Mouse (Mus musculus) cortical plate, adult 2 months (tissue): ENCODE results near the gene Ssh1. TPM values are rescaled to one million over a fixed set of nuclear protein-coding genes. Genes with fewer than 3 reads are reported as not detected.

Experiments used
- H3K27ac ChIP-seq: fragments of 200-500 bp; 2 replicates; pipeline ENCODE4 v1.5.1; 2012; ENCODE audit warnings: low read length, control low read depth, inconsistent platforms; ENCODE audit not compliant: insufficient read depth
- H3K4me1 ChIP-seq: fragments of 200-500 bp; 2 replicates; pipeline ENCODE4 v1.6.1; 2011; ENCODE audit warnings: low read length; ENCODE audit not compliant: control insufficient read depth, insufficient read depth
- H3K4me3 ChIP-seq: fragments of 200-500 bp; 2 replicates; pipeline ENCODE4 v1.5.1; 2011; ENCODE audit warnings: mild to moderate bottlenecking, low read length, control low read depth; ENCODE audit not compliant: insufficient read depth
- CTCF ChIP-seq: fragments of 200-500 bp; IDR thresholded peaks from 2 replicates; pipeline ENCODE4 v1.5.1; 2011; ENCODE audit warnings: mild to moderate bottlenecking, control low read depth, low read length; ENCODE audit not compliant: insufficient read depth; ENCODE audit errors: extremely low read depth
- POLR2A ChIP-seq: fragments of 200-500 bp; IDR thresholded peaks from 2 replicates; pipeline ENCODE4 v1.6.1; 2011; ENCODE audit warnings: mild to moderate bottlenecking, low read length, control low read depth; ENCODE audit not compliant: insufficient read depth; ENCODE audit errors: extremely low read depth
- polyA plus RNA-seq: library from polyadenylated mRNA; depleted of rRNA; stranded (reverse); fragments of >200 nt; gene quantifications from 2 replicates; pipeline ENCODE4 v1.2.3, GENCODE M21; 2012

Ssh1 gene
- polyA plus RNA-seq, 1 experiment, result 10.3 TPM

- Histone ChIP-seq H3K4me3 (no peak overlapping the region), H3K4me1 (no peaks in the 10 kb centered on the region), H3K27ac (no peak overlapping the region)
- TF ChIP-seq POLR2A (no peak), CTCF (no peak)
Measured at GRCm38 (mm10) chr5:113955691-113956090, 38.0 kb downstream of the Ssh1 start.

GRCm38 (mm10) chr5:113955281-113955680, 38.4 kb downstream of the Ssh1 start:
- Histone ChIP-seq H3K27ac (no peak overlapping the region), H3K4me3 (no peak overlapping the region), H3K4me1 (no peaks in the 10 kb centered on the region)
- no peak for TF ChIP-seq POLR2A
- TF ChIP-seq CTCF, result no peak

DNA sequence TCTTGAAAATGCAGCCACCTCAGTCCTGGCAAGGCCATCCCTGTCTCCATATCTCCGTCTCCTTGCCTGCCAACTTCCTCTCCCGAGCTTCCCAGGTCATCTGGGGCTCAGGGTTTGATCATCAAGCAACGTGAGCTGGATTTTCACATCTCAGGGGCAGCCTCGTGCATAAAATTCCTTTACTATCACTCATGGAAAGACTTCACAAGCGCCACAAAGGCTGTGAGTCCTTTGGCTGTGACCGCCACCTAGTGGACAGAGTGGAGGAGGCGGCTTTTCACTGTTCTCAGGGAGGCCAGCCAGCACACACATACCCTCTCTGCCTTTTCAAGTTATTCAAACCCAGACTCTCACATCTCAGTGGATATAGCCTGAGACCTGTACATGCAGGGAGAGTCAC, 39.3 kb downstream of the Ssh1 start:
- Histone ChIP-seq H3K4me1 (no peaks in the 10 kb centered on the region), H3K4me3 (no peak overlapping the region), H3K27ac (no peak overlapping the region)
- TF ChIP-seq CTCF (peak; percentile 84), POLR2A (no peak)

DNA sequence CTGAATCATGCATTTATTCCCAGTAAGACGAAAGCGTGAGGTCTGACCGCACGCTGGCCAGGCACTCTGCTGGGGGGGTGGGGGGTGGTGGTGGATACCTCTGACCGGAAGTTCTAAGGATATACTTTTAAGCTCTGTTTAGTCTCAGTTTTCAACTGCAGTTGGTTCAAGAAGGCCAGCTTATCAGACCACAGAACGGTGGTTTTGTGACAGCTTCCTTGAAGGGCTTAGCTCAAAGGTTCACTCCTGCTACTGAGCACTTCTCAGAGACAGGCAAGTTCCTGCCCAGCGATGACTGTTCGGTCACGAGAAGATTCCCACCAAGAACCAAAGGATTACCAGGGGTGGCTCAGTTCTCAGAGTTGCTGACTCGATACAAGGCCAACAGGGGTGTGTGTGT, 41.2 kb downstream of the Ssh1 start:
- no peak overlapping the region for H3K27ac ChIP-seq
- H3K4me1 ChIP-seq, result no peaks in the 10 kb centered on the region
- TF ChIP-seq POLR2A, result no peak

GRCm38 (mm10) chr5:113951693-113952071, 42.0 kb downstream of the Ssh1 start:
- no peaks in the 10 kb centered on the region for H3K4me1 ChIP-seq
- TF ChIP-seq CTCF, result no peak
- TF ChIP-seq POLR2A, result no peak
- H3K27ac ChIP-seq, result no peak overlapping the region
- H3K4me3 ChIP-seq, result no peak overlapping the region

More for the DNA sequence above, 41.2 kb downstream of the Ssh1 start:
- no peak overlapping the region for H3K4me3 ChIP-seq

GRCm38 (mm10) chr5:113950786-113951692, 42.7 kb downstream of the Ssh1 start:
- Histone ChIP-seq H3K4me1 (no peaks in the 10 kb centered on the region), H3K4me3 (no peak overlapping the region), H3K27ac (no peak overlapping the region)
- no peak for TF ChIP-seq POLR2A
- no peak for TF ChIP-seq CTCF

- Histone ChIP-seq H3K4me1 (no peaks in the 10 kb centered on the region), H3K27ac (no peak overlapping the region)
Measured at GRCm38 (mm10) chr5:113950133-113950532, 43.6 kb downstream of the Ssh1 start.

GRCm38 (mm10) chr5:113947280-113947679, 46.4 kb downstream of the Ssh1 start:
- no peak for TF ChIP-seq CTCF
- no peak for TF ChIP-seq POLR2A
- Histone ChIP-seq H3K4me3 (no peak overlapping the region), H3K4me1 (no peaks in the 10 kb centered on the region)

More at GRCm38 (mm10) chr5:113950133-113950532, 43.6 kb downstream of the Ssh1 start:
- no peak for TF ChIP-seq CTCF
- H3K4me3 ChIP-seq, result no peak overlapping the region

DNA sequence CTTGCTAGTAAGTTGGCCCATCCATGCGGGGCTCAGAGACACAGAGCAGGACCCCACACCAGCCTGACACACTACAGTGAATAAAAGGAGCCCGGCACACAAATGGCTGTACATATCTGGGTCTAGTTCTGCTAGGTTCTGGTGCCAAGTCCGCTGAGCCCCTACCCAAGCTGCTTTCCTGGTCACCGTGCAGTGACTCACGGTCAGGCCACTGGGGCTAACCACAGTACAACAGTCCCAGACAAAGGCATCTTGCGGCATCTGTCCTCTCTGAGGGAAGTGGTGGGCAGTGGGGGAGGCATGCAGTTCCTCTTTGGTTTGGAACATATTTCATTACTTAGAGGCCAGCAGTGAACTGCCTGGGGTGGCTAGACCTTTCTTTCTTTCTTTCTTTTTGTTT, 48.6 kb downstream of the Ssh1 start:
- Histone ChIP-seq H3K27ac (no peak overlapping the region), H3K4me3 (no peak overlapping the region), H3K4me1 (no peaks in the 10 kb centered on the region)
- no peak for TF ChIP-seq CTCF
- TF ChIP-seq POLR2A, result no peak

More at GRCm38 (mm10) chr5:113947280-113947679, 46.4 kb downstream of the Ssh1 start:
- H3K27ac ChIP-seq, result no peak overlapping the region

DNA sequence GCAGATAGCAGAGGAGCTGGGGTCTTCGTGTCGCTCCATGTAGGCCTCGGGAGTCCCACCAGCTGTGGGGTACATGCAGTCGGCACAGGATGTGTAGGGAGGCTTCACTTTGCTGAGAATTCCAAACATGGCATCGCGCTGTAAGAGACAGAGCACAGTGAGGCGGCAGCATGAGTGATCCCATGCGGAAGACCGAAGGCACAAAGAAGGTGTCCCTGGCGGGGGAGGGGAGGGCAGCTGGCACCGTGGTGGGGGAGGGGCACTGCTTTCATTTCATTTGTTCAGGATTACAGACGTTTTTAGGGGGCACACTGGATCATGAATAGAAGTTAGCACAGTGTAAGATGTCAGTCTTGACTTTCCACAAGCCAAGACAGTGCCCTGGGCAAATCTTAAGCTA, 50.4 kb downstream of the Ssh1 start:
- H3K4me1 ChIP-seq, result no peaks in the 10 kb centered on the region
- TF ChIP-seq POLR2A (no peak), CTCF (no peak)
- H3K4me3 ChIP-seq, result no peak overlapping the region
- no peak overlapping the region for H3K27ac ChIP-seq

DNA sequence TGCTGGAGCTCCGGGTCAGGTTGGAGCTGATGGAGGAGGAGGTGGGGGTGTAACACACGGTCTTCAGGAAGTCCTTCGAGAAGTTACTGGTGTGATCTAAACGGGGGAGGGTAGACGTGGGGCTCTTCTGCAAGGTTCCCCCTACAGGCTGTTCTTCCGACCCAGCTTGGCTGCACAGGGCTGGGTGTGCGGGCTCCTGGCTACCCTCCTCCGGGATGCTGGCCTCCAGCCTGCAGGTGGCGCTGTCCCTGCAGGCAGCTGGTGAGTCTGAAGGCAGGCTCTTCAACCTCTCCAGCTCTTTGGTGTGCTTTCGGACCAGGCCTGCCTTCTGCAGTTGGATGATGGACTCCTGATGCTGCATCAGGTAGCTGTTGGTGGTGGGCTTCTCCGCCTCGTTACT, 51.1 kb downstream of the Ssh1 start:
- TF ChIP-seq POLR2A (no peak), CTCF (no peak)
- Histone ChIP-seq H3K4me3 (no peak overlapping the region), H3K27ac (no peak overlapping the region), H3K4me1 (no peaks in the 10 kb centered on the region)
